Mouse (Mus musculus) midbrain, embryonic 16.5 days (tissue): ENCODE data around the gene 1700129C05Rik. TPM values are rescaled to one million over a fixed set of nuclear protein-coding genes. Genes with fewer than 3 reads are reported as not detected.

ENCODE experiments used
- ATAC-seq: fragments of 200-750 bp; cut with Nextera tagmentation; 2 replicates; pipeline ENCODE4 v1.8.0; 2017; ENCODE audit warnings: moderate TSS enrichment
- H3K27ac ChIP-seq: fragments of 300-500 bp; sonication (generic); 2 replicates; pipeline ENCODE4 v1.5.1; 2014; ENCODE audit warnings: mild to moderate bottlenecking, low read length, mixed read lengths
- H3K27me3 ChIP-seq: fragments of 300-500 bp; sonication (generic); 2 replicates; pipeline ENCODE4 v1.6.1; 2014; ENCODE audit warnings: low read depth, low read length, mixed read lengths; ENCODE audit not compliant: control insufficient read depth, insufficient read depth
- H3K36me3 ChIP-seq: fragments of 300-500 bp; sonication (generic); 2 replicates; pipeline ENCODE4 v1.6.1; 2014; ENCODE audit warnings: mild to moderate bottlenecking, low read length, moderate library complexity, mixed read lengths; ENCODE audit not compliant: control insufficient read depth, insufficient read depth
- H3K4me1 ChIP-seq: fragments of 300-500 bp; sonication (generic); 2 replicates; pipeline ENCODE4 v1.6.1; 2014; ENCODE audit warnings: mild to moderate bottlenecking, low read length, mixed read lengths; ENCODE audit not compliant: control insufficient read depth, insufficient read depth
- H3K4me2 ChIP-seq: fragments of 300-500 bp; sonication (generic); 2 replicates; pipeline ENCODE4 v1.6.1; 2014; ENCODE audit warnings: mild to moderate bottlenecking, low read length, mixed read lengths
- H3K4me3 ChIP-seq: fragments of 300-500 bp; sonication (generic); 2 replicates; pipeline ENCODE4 v1.5.1; 2014; ENCODE audit warnings: low read depth, mild to moderate bottlenecking, low read length, moderate library complexity, mixed read lengths
- H3K9ac ChIP-seq: fragments of 300-500 bp; sonication (generic); 2 replicates; pipeline ENCODE4 v1.6.1; 2014; ENCODE audit warnings: low read depth, low read length, mixed read lengths
- H3K9me3 ChIP-seq: fragments of 300-500 bp; sonication (generic); replicated peaks from 2 replicates; pipeline ENCODE4 v1.6.1; 2014; ENCODE audit warnings: mild to moderate bottlenecking, low read length, mixed read lengths; ENCODE audit not compliant: control insufficient read depth, poor library complexity, severe bottlenecking
- WGBS: fragments of 180-500 bp; shearing (Covaris S2); extraction: QIAGEN DNeasy Blood & Tissue Kit; methylation state at CpG from one replicate; pipeline ENCODE4 v1.1.7; 2014; 5-methylcytosine and 5-hydroxymethylcytosine counted together
- polyA plus RNA-seq: library from polyadenylated mRNA; unstranded; fragments of >200 nt; fragmentation: Nextera tagmentation; extraction: Ambion mirVana; gene quantifications from 2 replicates; pipeline ENCODE4 v1.2.1, GENCODE M21; 2015

1700129C05Rik gene
- polyA plus RNA-seq, 1 experiment from 2014 or later, result not detected

DNA sequence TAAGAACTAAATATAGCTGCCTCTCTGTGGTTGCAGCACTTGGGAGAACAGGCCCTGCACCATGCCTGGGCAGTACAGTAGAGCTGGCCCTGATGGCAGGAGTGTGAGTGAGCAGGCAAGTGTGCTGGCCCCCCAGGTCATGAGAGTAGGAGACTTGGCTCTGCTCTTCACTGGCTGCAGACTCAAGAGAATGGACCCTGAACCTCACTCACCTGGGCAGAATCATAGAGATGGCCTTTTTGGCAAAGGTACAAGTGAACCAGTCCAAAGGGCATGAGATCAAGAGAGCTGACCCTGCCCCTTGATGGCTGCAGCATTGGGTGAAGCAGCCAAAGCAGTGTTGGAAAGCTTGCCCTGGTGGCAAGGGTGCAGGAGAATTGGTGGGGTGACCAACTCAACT is 49.1 kb downstream of the 1700129C05Rik start:
- Histone ChIP-seq H3K36me3 (no peaks in the 10 kb centered on the region), H3K9me3 (no peaks in the 10 kb centered on the region)
- no peak for ATAC-seq

GRCm38 (mm10) chr14:59084396-59084795 is 58.3 kb downstream of the 1700129C05Rik start:
- 39% methylated on average over 6 of the region's 6 CpGs for WGBS
- no peaks in the 10 kb centered on the region for H3K36me3 ChIP-seq
- no peak overlapping the region for H3K27ac ChIP-seq
- no peak overlapping the region for H3K4me3 ChIP-seq
- no peak for ATAC-seq
- H3K9ac ChIP-seq, result no peak overlapping the region
- H3K9me3 ChIP-seq, result no peaks in the 10 kb centered on the region
- no peaks in the 10 kb centered on the region; the same call in 1 of the 2 replicates for H3K4me1 ChIP-seq
- H3K27me3 ChIP-seq, result no peaks in the 10 kb centered on the region
- no peak overlapping the region for H3K4me2 ChIP-seq

More for the DNA sequence above, 49.1 kb downstream of the 1700129C05Rik start:
- Histone ChIP-seq H3K27me3 (no peaks in the 10 kb centered on the region), H3K27ac (no peak overlapping the region), H3K4me1 (no peaks in the 10 kb centered on the region), H3K4me3 (no peak overlapping the region), H3K4me2 (no peak overlapping the region), H3K9ac (no peak overlapping the region)

Other genes starting within 250 kb of the 1700129C05Rik start
- not detected in 2 replicates for gene Gm5142, start 35.9 kb upstream of the 1700129C05Rik start, polyA plus RNA-seq
- 49.9 and 57.4 TPM in 2 replicates for gene Rcbtb1, start 58.3 kb upstream of the 1700129C05Rik start, polyA plus RNA-seq
- not detected in 2 replicates for gene Gm6904, start 117.3 kb upstream of the 1700129C05Rik start, polyA plus RNA-seq
- gene Phf11a, start 154.6 kb upstream of the 1700129C05Rik start, polyA plus RNA-seq, result not detected in 2 replicates
- gene Phf11b, start 198.5 kb upstream of the 1700129C05Rik start, polyA plus RNA-seq, result 0.24 TPM in 1 of 2 replicates, not detected in the other
- 0.07 and 0.41 TPM in 2 replicates for gene Phf11d, start 222.6 kb upstream of the 1700129C05Rik start, polyA plus RNA-seq